Mouse (Mus musculus): Measurements from ENCODE around the gene Grk5. TPM values are rescaled to one million over a fixed set of nuclear protein-coding genes. Genes with fewer than 3 reads are reported as not detected.

Grk5 gene
- polyA plus RNA-seq, 1 experiment from 2014 or later, result 2.0 TPM

- Histone ChIP-seq H3K36me3 (ENCODE audit: control insufficient read depth, insufficient read depth, low read length) (no peaks in the 10 kb centered on the region), H3K27ac (ENCODE audit: low read depth, low read length) (no peak overlapping the region), H3K9me3 (replicated peaks; ENCODE audit: control insufficient read depth, low read length) (no peaks in the 10 kb centered on the region), H3K4me2 (ENCODE audit: low read length) (no peak overlapping the region), H3K4me3 (ENCODE audit: low read depth, low read length) (no peak overlapping the region), H3K4me1 (ENCODE audit: control insufficient read depth, insufficient read depth, low read length) (no peaks in the 10 kb centered on the region), H3K9ac (ENCODE audit: low read length) (no peak overlapping the region), H3K27me3 (replicated peaks; ENCODE audit: control insufficient read depth, insufficient read depth, low read length) (no peaks in the 10 kb centered on the region)
- no peak for ATAC-seq
- DNase-seq (ENCODE audit: low spot score), result no peak
These were observed 66.7 kb downstream of the Grk5 start for GRCm38 (mm10) chr19:60956198-60956750.

- Histone ChIP-seq H3K36me3 (ENCODE audit: control insufficient read depth, insufficient read depth, low read length) (no peaks in the 10 kb centered on the region), H3K4me2 (ENCODE audit: low read length) (no peak overlapping the region), H3K4me1 (ENCODE audit: control insufficient read depth, insufficient read depth, low read length) (no peaks in the 10 kb centered on the region), H3K9me3 (replicated peaks; ENCODE audit: control insufficient read depth, low read length) (no peaks in the 10 kb centered on the region), H3K27ac (ENCODE audit: low read depth, low read length) (no peak overlapping the region), H3K27me3 (replicated peaks; ENCODE audit: control insufficient read depth, insufficient read depth, low read length) (no peaks in the 10 kb centered on the region), H3K9ac (ENCODE audit: low read length) (no peak overlapping the region), H3K4me3 (ENCODE audit: low read depth, low read length) (no peak overlapping the region)
- no peak for ATAC-seq
- 96% methylated on average over 1 of the region's 1 CpGs for WGBS
- DNase-seq (ENCODE audit: low spot score), result no peak
These were observed 70.2 kb downstream of the Grk5 start for GRCm38 (mm10) chr19:60959706-60960230.

- no peak overlapping the region for H3K4me3 ChIP-seq (ENCODE audit: low read depth, low read length)
- 86% methylated on average over 7 of the region's 7 CpGs for WGBS
These were observed 73.0 kb downstream of the Grk5 start for GRCm38 (mm10) chr19:60962358-60963061.

GRCm38 (mm10) chr19:60967909-60968308 lies 78.4 kb downstream of the Grk5 start:
- no peak overlapping the region for H3K9ac ChIP-seq (ENCODE audit: low read length)
- no peaks in the 10 kb centered on the region for H3K4me1 ChIP-seq (ENCODE audit: control insufficient read depth, insufficient read depth, low read length)
- no peaks in the 10 kb centered on the region for H3K27me3 ChIP-seq (replicated peaks; ENCODE audit: control insufficient read depth, insufficient read depth, low read length)
- DNase-seq (ENCODE audit: low spot score), result no peak
- WGBS, result 100% methylated on average over 1 of the region's 1 CpGs
- no peak overlapping the region for H3K4me3 ChIP-seq (ENCODE audit: low read depth, low read length)
- no peaks in the 10 kb centered on the region for H3K36me3 ChIP-seq (ENCODE audit: control insufficient read depth, insufficient read depth, low read length)
- no peak overlapping the region for H3K4me2 ChIP-seq (ENCODE audit: low read length)
- ATAC-seq, result no peak
- H3K9me3 ChIP-seq (replicated peaks; ENCODE audit: control insufficient read depth, low read length), result no peaks in the 10 kb centered on the region
- no peak overlapping the region for H3K27ac ChIP-seq (ENCODE audit: low read depth, low read length)

More at GRCm38 (mm10) chr19:60962358-60963061, 73.0 kb downstream of the Grk5 start:
- Histone ChIP-seq H3K9ac (ENCODE audit: low read length) (no peak overlapping the region), H3K27me3 (replicated peaks; ENCODE audit: control insufficient read depth, insufficient read depth, low read length) (no peaks in the 10 kb centered on the region), H3K4me1 (ENCODE audit: control insufficient read depth, insufficient read depth, low read length) (no peaks in the 10 kb centered on the region), H3K9me3 (replicated peaks; ENCODE audit: control insufficient read depth, low read length) (no peaks in the 10 kb centered on the region), H3K27ac (ENCODE audit: low read depth, low read length) (no peak overlapping the region), H3K4me2 (ENCODE audit: low read length) (no peak overlapping the region), H3K36me3 (ENCODE audit: control insufficient read depth, insufficient read depth, low read length) (no peaks in the 10 kb centered on the region)
- no peak for DNase-seq (ENCODE audit: low spot score)
- ATAC-seq, result no peak

GRCm38 (mm10) chr19:60970406-60970805 lies 80.9 kb downstream of the Grk5 start:
- H3K9me3 ChIP-seq (replicated peaks; ENCODE audit: control insufficient read depth, low read length), result no peaks in the 10 kb centered on the region
- no peak for ATAC-seq
- no peaks in the 10 kb centered on the region for H3K27me3 ChIP-seq (replicated peaks; ENCODE audit: control insufficient read depth, insufficient read depth, low read length)
- H3K4me1 ChIP-seq (ENCODE audit: control insufficient read depth, insufficient read depth, low read length), result no peaks in the 10 kb centered on the region
- no peak overlapping the region for H3K9ac ChIP-seq (ENCODE audit: low read length)
- H3K27ac ChIP-seq (ENCODE audit: low read depth, low read length), result no peak overlapping the region
- no peak for DNase-seq (ENCODE audit: low spot score)
- H3K36me3 ChIP-seq (ENCODE audit: control insufficient read depth, insufficient read depth, low read length), result no peaks in the 10 kb centered on the region
- no peak overlapping the region for H3K4me2 ChIP-seq (ENCODE audit: low read length)
- H3K4me3 ChIP-seq (ENCODE audit: low read depth, low read length), result no peak overlapping the region
- WGBS, result 85% methylated on average over 3 of the region's 3 CpGs

GRCm38 (mm10) chr19:60971598-60971997 lies 82.0 kb downstream of the Grk5 start:
- whole genome bisulfite sequencing, result 90% methylated on average over 1 of the region's 1 CpGs
- ATAC-seq, result no peak
- H3K9ac ChIP-seq (ENCODE audit: low read length), result no peak overlapping the region
- DNase-seq (ENCODE audit: low spot score), result no peak
- no peaks in the 10 kb centered on the region for H3K27me3 ChIP-seq (replicated peaks; ENCODE audit: control insufficient read depth, insufficient read depth, low read length)
- H3K27ac ChIP-seq (ENCODE audit: low read depth, low read length), result no peak overlapping the region
- no peaks in the 10 kb centered on the region for H3K9me3 ChIP-seq (replicated peaks; ENCODE audit: control insufficient read depth, low read length)
- no peaks in the 10 kb centered on the region for H3K4me1 ChIP-seq (ENCODE audit: control insufficient read depth, insufficient read depth, low read length)
- H3K36me3 ChIP-seq (ENCODE audit: control insufficient read depth, insufficient read depth, low read length), result no peaks in the 10 kb centered on the region
- H3K4me2 ChIP-seq (ENCODE audit: low read length), result no peak overlapping the region
- H3K4me3 ChIP-seq (ENCODE audit: low read depth, low read length), result no peak overlapping the region

- no peak for ATAC-seq
- Histone ChIP-seq H3K9ac (ENCODE audit: low read length) (no peak overlapping the region), H3K4me2 (ENCODE audit: low read length) (no peak overlapping the region), H3K9me3 (replicated peaks; ENCODE audit: control insufficient read depth, low read length) (no peaks in the 10 kb centered on the region), H3K27ac (ENCODE audit: low read depth, low read length) (no peak overlapping the region), H3K36me3 (ENCODE audit: control insufficient read depth, insufficient read depth, low read length) (no peaks in the 10 kb centered on the region), H3K4me3 (ENCODE audit: low read depth, low read length) (no peak overlapping the region), H3K4me1 (ENCODE audit: control insufficient read depth, insufficient read depth, low read length) (no peaks in the 10 kb centered on the region), H3K27me3 (replicated peaks; ENCODE audit: control insufficient read depth, insufficient read depth, low read length) (no peaks in the 10 kb centered on the region)
- no peak for DNase-seq (ENCODE audit: low spot score)
- 79% methylated on average over 1 of the region's 1 CpGs for WGBS
These were observed 82.9 kb downstream of the Grk5 start for GRCm38 (mm10) chr19:60972281-60973015.

GRCm38 (mm10) chr19:60973508-60973907 lies 84.0 kb downstream of the Grk5 start:
- ATAC-seq (no peak), DNase-seq (ENCODE audit: low spot score) (no peak)
- no peaks in the 10 kb centered on the region for H3K9me3 ChIP-seq (replicated peaks; ENCODE audit: control insufficient read depth, low read length)
- no peak overlapping the region for H3K27ac ChIP-seq (ENCODE audit: low read depth, low read length)
- WGBS, result 96% methylated on average over 2 of the region's 2 CpGs
- no peaks in the 10 kb centered on the region for H3K4me1 ChIP-seq (ENCODE audit: control insufficient read depth, insufficient read depth, low read length)
- no peaks in the 10 kb centered on the region for H3K27me3 ChIP-seq (replicated peaks; ENCODE audit: control insufficient read depth, insufficient read depth, low read length)
- no peaks in the 10 kb centered on the region for H3K36me3 ChIP-seq (ENCODE audit: control insufficient read depth, insufficient read depth, low read length)
- no peak overlapping the region for H3K9ac ChIP-seq (ENCODE audit: low read length)
- no peak overlapping the region for H3K4me3 ChIP-seq (ENCODE audit: low read depth, low read length)
- H3K4me2 ChIP-seq (ENCODE audit: low read length), result no peak overlapping the region

- H3K9ac ChIP-seq (ENCODE audit: low read length), result no peak overlapping the region
- 91% methylated on average over 1 of the region's 1 CpGs for whole genome bisulfite sequencing
- no peak overlapping the region for H3K27ac ChIP-seq (ENCODE audit: low read depth, low read length)
- H3K4me1 ChIP-seq (ENCODE audit: control insufficient read depth, insufficient read depth, low read length), result no peaks in the 10 kb centered on the region
- no peak for DNase-seq (ENCODE audit: low spot score)
- H3K9me3 ChIP-seq (replicated peaks; ENCODE audit: control insufficient read depth, low read length), result no peaks in the 10 kb centered on the region
- no peak for ATAC-seq
- H3K36me3 ChIP-seq (ENCODE audit: control insufficient read depth, insufficient read depth, low read length), result no peaks in the 10 kb centered on the region
- H3K4me3 ChIP-seq (ENCODE audit: low read depth, low read length), result no peak overlapping the region
- H3K4me2 ChIP-seq (ENCODE audit: low read length), result no peak overlapping the region
- no peaks in the 10 kb centered on the region for H3K27me3 ChIP-seq (replicated peaks; ENCODE audit: control insufficient read depth, insufficient read depth, low read length)
These were observed 90.0 kb downstream of the Grk5 start for GRCm38 (mm10) chr19:60979581-60979980.
